Mouse (Mus musculus) neural tube, embryonic 12.5 days (tissue): Measurements from ENCODE around the gene 2310022B05Rik. TPM values are rescaled to one million over a fixed set of nuclear protein-coding genes. Genes with fewer than 3 reads are reported as not detected.

Experiments
- polyA plus RNA-seq: library from polyadenylated mRNA; unstranded; fragments of >200 nt; fragmentation: Nextera tagmentation; extraction: Ambion mirVana; gene quantifications from 2 replicates; pipeline ENCODE4 v1.2.1, GENCODE M21; 2016

2310022B05Rik gene
- polyA plus RNA-seq, 1 experiment from 2014 or later, result 27.4 TPM

Other genes with a start within 250 kb of the 2310022B05Rik start
- gene Pgbd5, start 223.7 kb downstream of the 2310022B05Rik start, polyA plus RNA-seq, result 8.0 and 8.5 TPM in 2 replicates
- gene Cog2, start 142.6 kb downstream of the 2310022B05Rik start, polyA plus RNA-seq, result 40.3 and 41.0 TPM in 2 replicates
- gene Agt, start 93.7 kb downstream of the 2310022B05Rik start, polyA plus RNA-seq, result 0.10 and 0.29 TPM in 2 replicates
- 0.17 TPM in 1 of 2 replicates, not detected in the other for gene Capn9, start 87.3 kb downstream of the 2310022B05Rik start, polyA plus RNA-seq
- 62.5 and 64.0 TPM in 2 replicates for gene Ttc13, start 58.6 kb upstream of the 2310022B05Rik start, polyA plus RNA-seq
- 33.0 and 35.9 TPM in 2 replicates for gene Arv1, start 58.8 kb upstream of the 2310022B05Rik start, polyA plus RNA-seq
- 8.9 and 11.2 TPM in 2 replicates for gene Fam89a, start 88.5 kb upstream of the 2310022B05Rik start, polyA plus RNA-seq
- 14.3 and 15.1 TPM in 2 replicates for gene Trim67, start 129.7 kb upstream of the 2310022B05Rik start, polyA plus RNA-seq
- 111 and 113 TPM in 2 replicates for gene Gnpat, start 199.7 kb upstream of the 2310022B05Rik start, polyA plus RNA-seq
- gene 2810004N23Rik, start 199.8 kb upstream of the 2310022B05Rik start, polyA plus RNA-seq, result 40.2 and 42.6 TPM in 2 replicates
- 15.4 and 17.3 TPM in 2 replicates for gene Exoc8, start 234.3 kb upstream of the 2310022B05Rik start, polyA plus RNA-seq
- 12.6 and 15.1 TPM in 2 replicates for gene Sprtn, start 234.5 kb upstream of the 2310022B05Rik start, polyA plus RNA-seq